Mouse (Mus musculus) spleen, adult 12 weeks (tissue): ENCODE results near the gene Banp.

Experiments
- DNase-seq: peaks from one replicate; pipeline ENCODE4 v3.0.0; 2022; ENCODE audit warnings: low spot score

Banp gene

DNA sequence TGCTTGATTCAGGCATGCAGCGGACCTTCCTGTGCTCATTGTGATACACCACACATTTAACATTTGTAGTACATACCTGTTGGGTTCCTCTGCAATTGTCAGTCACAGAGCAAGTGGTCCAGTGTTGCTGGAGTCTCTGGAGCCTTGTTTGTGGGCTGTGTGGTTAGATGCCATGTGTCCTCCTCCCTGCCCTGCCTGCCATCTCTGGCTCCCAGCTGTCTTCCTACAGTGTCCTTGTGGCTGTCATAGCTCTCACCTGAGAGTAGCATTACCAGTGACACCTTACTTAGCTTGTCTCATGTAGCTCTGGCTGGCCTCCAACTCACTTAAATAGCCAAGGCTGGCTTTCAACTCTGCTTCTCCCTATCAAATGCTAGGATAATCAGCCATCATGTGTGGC lies 69.6 kb downstream of the Banp start:
- no peak for DNase-seq

DNA sequence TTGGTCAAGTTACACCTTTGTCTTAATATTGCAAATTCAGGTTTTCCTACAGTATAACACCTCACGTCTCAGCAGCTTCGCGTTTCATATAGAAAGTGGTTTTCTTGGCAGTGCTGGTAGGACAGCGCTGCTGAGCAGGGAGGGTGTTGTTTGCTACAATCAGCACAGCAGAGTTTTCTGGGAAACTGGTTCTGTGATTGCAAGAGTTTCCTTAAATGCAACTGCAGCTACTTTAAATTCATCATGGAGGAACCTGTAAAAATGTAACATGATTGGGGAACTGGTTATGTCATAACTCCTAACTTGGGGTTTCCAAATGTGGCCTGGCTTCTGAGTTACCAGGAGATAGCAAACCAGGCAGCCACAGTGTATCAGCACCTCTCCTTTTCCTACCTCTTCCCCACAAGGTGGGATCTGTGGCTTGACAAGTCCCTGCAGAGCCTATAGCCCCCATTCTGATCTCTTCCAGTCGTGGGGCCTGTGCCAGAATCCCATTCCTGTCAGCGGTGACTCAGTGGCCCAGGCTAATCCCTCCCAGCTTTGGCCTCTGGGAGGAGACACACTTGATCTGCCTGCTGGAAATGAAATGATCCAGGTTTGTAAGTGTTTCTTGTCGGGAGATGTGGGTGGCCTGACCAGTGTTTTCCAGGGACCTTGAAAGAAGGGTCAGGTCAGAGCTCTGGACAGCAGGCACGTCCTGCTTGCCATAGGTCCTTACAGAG lies 70.7 kb downstream of the Banp start:
- no peak for DNase-seq

GRCm38 (mm10) chr8:122021725-122022124 lies 72.2 kb downstream of the Banp start:
- no peak for DNase-seq

DNA sequence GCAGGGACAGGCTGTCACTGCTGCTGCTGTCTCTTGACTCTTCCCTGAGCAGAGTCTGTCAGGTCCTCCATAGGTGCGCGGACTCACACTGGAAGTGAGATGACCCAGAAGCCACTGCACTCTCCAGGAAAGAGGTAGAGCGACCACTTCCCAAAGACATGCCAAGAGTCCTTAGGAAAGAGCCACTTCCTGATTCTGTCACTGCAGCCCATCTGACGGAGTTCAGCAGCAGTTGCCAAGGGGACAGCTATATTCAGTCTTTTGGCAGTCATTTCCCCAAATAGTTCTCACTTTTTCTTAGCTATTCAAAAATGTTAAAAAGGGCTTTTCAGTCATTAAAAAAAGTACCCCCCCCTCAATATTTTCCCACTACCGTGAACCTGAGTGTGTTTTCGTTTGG lies 72.7 kb downstream of the Banp start:
- DNase-seq: no peak

- DNase-seq: no peak
These were observed 73.2 kb downstream of the Banp start for GRCm38 (mm10) chr8:122022705-122023104.

DNA sequence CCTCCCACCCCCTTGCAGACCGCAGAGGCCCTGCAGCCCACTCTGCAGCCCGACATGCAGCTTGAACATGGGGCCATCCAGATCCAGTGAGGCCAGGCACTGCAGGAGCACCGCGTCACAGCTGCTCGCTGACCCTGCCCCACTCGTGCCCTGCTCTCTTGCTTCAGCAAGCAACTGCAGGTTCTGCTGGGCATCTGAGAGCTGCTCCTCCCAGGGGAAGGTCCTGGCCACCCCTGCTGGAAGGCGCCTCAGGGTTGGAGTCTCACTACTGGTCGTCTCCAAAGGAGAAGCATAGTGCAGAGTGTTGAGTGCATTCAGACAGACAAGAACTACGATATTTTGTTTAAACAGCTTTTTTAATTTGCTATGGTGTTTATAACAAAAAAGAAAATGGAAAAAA lies 76.0 kb downstream of the Banp start:
- DNase-seq: no peak

- no peak for DNase-seq
These were observed 78.6 kb downstream of the Banp start for GRCm38 (mm10) chr8:122028116-122028515.

GRCm38 (mm10) chr8:122030965-122031364 lies 81.4 kb downstream of the Banp start:
- DNase-seq: no peak

DNA sequence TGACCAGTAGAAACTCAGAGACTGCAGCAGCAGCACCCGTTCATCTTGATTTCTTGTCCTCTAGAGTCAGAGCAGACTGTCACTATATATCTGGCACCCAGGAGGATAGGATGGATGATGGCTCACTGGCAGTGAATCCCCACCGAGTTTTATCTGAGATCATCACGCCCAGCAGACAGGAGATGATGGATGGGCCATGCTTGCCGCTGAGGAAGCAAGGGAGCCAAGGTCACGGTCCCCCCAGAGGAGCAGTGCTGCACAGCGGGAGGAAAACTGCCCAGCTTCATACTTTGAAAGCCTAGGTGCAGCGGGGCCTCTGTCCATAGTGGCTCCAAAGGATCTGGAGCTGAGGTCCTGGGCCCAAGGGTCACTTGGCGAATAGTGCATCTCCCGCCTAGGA lies 83.2 kb downstream of the Banp start:
- DNase-seq: no peak

GRCm38 (mm10) chr8:122035543-122035942 lies 86.0 kb downstream of the Banp start:
- no peak for DNase-seq

- no peak for DNase-seq
These were observed 86.8 kb downstream of the Banp start for GRCm38 (mm10) chr8:122036325-122036724.

DNA sequence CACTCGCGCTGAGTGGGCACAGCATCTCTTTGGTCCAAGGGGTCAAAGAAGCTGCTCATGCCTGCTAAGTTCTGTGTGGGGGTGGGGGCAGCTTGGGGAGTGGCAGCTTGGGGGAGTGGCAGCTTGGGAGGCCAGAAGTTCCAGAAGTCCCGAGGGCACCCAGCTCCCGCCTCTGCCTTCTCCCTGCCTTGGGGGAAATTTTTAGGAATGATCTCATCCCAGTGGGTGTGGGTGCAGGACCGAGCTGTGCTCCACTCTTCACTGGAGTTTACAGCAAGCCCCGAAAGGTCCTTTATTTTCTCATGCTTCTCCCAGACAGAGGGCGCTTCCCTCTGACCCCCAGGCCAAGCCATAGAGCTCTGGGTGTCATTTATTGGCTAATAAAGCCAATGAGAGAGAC lies 87.7 kb downstream of the Banp start:
- no peak for DNase-seq

- no peak for DNase-seq
These were observed 88.5 kb downstream of the Banp start for GRCm38 (mm10) chr8:122038076-122038475.

DNA sequence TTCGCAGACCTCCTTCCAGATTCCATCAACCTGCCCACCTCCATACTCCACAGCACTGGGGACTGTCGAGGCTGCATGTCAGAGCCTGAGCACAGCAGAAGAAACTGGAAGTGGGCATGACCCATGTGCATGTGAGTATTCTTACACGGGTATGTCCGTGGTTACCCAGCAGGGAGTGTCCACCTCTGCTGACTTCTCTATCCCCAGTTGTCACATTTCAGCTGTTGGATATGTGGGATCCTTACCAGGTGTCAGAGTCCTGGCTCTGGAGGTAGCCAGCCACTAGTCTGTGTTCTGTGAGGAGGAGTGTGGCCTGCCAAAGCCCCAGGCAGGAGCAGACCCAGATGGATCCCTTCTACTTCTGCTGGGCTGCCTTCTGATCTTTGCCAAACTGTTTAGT lies 89.9 kb downstream of the Banp start:
- DNase-seq: no peak

DNA sequence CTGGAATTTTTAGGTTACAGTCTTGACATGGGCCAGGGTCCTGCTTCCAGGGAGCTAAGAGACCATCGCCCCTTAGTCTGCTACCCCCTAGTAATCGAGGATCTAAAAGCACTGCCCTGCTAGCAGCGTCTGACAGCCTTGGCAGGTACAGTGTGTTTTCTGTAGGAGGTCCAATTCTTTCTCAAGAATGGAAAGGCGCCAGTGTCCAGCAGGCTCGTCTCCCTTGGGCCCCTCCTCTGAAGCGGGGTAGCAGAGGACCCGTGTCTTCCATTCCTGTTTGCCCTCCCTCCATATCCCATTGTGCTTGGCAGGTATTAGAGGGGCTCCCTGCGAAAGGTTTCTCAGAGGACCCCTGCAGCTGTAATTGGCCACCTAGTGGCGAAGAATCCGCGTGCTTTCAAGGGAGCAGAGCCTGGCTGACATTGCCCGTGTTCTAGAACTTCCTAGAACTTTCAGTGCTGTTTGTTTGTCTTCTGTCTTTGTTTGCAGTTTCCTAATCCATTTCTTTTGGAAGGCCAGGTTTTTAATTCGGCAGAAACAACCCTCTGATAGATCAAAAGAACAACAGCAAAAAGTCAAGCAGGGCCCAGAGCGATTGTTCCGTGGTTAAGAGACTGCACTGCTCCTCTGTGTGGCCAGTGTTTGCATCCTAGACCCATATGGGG lies 97.8 kb downstream of the Banp start:
- no peak for DNase-seq

- no peak for DNase-seq
These were observed 99.7 kb downstream of the Banp start for GRCm38 (mm10) chr8:122049266-122049665.

DNA sequence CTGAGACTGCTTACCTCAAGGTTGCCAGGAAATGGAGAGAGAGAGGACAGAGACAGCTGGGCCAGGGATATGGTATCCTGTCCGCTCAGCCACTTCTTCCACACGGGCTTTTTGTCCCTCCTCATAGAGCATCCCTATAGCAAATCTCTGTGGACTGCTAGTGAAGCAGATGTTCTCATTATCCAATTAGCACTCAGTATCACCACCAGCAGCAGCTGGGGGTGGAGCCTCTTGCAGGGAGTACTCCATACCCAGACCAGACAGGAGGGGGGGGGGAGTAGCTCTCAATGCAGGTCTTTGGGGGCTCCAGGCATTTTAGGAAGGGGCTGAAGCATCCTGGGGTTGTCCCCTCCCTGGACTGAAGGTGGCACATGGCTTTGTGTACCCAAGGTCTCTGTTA lies 100.4 kb downstream of the Banp start:
- no peak for DNase-seq

GRCm38 (mm10) chr8:122050620-122051019 lies 101.1 kb downstream of the Banp start:
- DNase-seq: no peak

DNA sequence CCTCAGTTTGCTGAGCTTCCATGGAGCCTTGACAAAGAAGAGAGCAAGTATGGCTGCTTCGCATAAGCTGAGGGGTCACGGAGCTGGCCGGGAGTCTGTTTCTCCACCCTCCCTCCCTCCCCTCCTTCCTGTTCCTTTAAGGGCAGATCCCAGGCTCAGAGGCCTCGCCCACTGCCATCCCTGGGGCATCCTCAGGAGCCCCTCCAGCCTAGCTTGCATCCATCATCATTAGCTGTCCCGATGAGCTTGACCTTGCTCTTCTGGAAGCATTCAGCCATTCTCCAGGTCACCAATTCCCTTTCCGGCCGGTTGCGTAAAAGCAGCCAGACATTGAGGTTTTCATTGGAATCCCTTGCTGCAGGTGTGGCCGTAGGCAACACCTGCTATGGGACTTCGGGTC lies 105.8 kb downstream of the Banp start:
- DNase-seq: no peak

GRCm38 (mm10) chr8:122056113-122056512 lies 106.6 kb downstream of the Banp start:
- DNase-seq: no peak

- DNase-seq: no peak
These were observed 107.3 kb downstream of the Banp start for GRCm38 (mm10) chr8:122056882-122057281.

DNA sequence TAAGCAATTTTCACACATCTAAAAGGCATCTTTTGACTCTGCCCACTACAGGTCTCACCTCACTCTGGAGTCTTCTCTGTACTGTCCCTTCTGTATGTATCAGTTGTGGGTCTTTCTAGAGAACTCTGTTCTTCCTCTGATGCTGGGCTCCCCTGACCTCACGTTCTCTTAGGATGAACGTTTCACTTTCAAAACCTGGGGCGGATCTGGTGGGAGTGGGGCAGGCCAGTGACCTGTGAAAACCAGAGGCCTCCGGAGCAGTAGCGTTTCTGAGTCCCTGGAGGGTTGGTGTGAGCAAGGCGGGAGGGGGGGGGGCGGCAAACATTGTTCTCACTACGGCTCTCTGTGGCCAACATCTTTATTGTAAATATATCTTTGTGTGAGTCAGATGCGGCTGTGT lies 109.0 kb downstream of the Banp start:
- no peak for DNase-seq

DNA sequence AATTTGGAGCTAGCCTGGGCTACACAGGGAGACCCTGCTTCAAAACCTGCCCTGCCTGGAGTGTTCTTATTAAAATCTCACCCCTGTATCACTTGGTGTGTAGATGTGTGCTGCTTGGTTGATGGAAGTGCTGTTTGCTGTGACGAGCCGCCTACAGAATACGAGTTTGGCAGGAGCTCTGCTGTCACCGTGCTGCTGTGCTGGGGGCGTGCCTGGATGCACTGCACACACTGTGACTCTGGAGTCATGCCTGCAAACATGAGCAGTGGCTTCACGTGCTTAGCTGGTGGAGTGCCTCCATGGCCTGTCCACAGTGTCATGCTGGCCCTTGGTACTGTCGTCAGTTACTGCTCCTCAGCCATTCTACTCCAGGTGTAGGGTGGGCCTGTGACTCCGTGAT lies 109.4 kb downstream of the Banp start:
- DNase-seq: no peak
